Mouse (Mus musculus): ENCODE results near the gene Wdr66.

The Wdr66 gene

GRCm38 (mm10) chr5:123270917-123271316, 19.0 kb downstream of the Wdr66 start:
- in situ Hi-C loops (cut with MboI, MseI): no loop called here

- in situ Hi-C loops (cut with MboI, MseI): no loop called here
Observed at GRCm38 (mm10) chr5:123272927-123273326, 21.0 kb downstream of the Wdr66 start.

GRCm38 (mm10) chr5:123276636-123277341, 24.9 kb downstream of the Wdr66 start:
- in situ Hi-C loops (cut with MboI, MseI): no loop called here

GRCm38 (mm10) chr5:123277342-123277701, 25.4 kb downstream of the Wdr66 start:
- in situ Hi-C loops (cut with MboI, MseI): no loop called here

GRCm38 (mm10) chr5:123277704-123278103, 25.8 kb downstream of the Wdr66 start:
- in situ Hi-C loops (cut with MboI, MseI): no loop called here

- in situ Hi-C loops (cut with MboI, MseI): no loop called here
Observed at GRCm38 (mm10) chr5:123279248-123279647, 27.3 kb downstream of the Wdr66 start.

GRCm38 (mm10) chr5:123281336-123282136, 29.6 kb downstream of the Wdr66 start:
- in situ Hi-C loops (cut with MboI, MseI): no loop called here

- in situ Hi-C loops (cut with MboI, MseI): no loop called here
Observed at GRCm38 (mm10) chr5:123285174-123285573, 33.3 kb downstream of the Wdr66 start.

- in situ Hi-C loops (cut with MboI, MseI): no loop called here
Observed at GRCm38 (mm10) chr5:123288079-123288478, 36.2 kb downstream of the Wdr66 start.

- in situ Hi-C loops (cut with MboI, MseI): no loop called here
Observed at GRCm38 (mm10) chr5:123294653-123295052, 42.8 kb downstream of the Wdr66 start.

GRCm38 (mm10) chr5:123296224-123296806, 44.4 kb downstream of the Wdr66 start:
- in situ Hi-C loops (cut with MboI, MseI): no loop called here

GRCm38 (mm10) chr5:123296972-123297754, 45.3 kb downstream of the Wdr66 start:
- in situ Hi-C loops (cut with MboI, MseI): no loop called here

GRCm38 (mm10) chr5:123297830-123298229, 45.9 kb downstream of the Wdr66 start:
- in situ Hi-C loops (cut with MboI, MseI): no loop called here

- in situ Hi-C loops (cut with MboI, MseI): no loop called here
Observed at GRCm38 (mm10) chr5:123298526-123298925, 46.6 kb downstream of the Wdr66 start.

GRCm38 (mm10) chr5:123300496-123301034, 48.7 kb downstream of the Wdr66 start:
- in situ Hi-C loops (cut with MboI, MseI): no loop called here

GRCm38 (mm10) chr5:123301780-123302521, 50.0 kb downstream of the Wdr66 start:
- in situ Hi-C loops (cut with MboI, MseI): no loop called here

GRCm38 (mm10) chr5:123307630-123308282, 55.9 kb downstream of the Wdr66 start:
- in situ Hi-C loops (cut with MboI, MseI): no loop called here

GRCm38 (mm10) chr5:123309816-123310215, 57.9 kb downstream of the Wdr66 start:
- in situ Hi-C loops (cut with MboI, MseI): no loop called here

- in situ Hi-C loops (cut with MboI, MseI): no loop called here
Observed at GRCm38 (mm10) chr5:123310221-123310620, 58.3 kb downstream of the Wdr66 start.

- in situ Hi-C loops (cut with MboI, MseI): no loop called here
Observed at GRCm38 (mm10) chr5:123313058-123313630, 61.2 kb downstream of the Wdr66 start.
